Mouse (Mus musculus) embryonic facial prominence, embryonic 13.5 days (tissue): Measurements from ENCODE around the gene Acap2. TPM values are rescaled to one million over a fixed set of nuclear protein-coding genes. Genes with fewer than 3 reads are reported as not detected.

ENCODE experiments used
- ATAC-seq: fragments of 200-750 bp; cut with Nextera tagmentation; 2 replicates; pipeline ENCODE4 v1.8.0; 2017; ENCODE audit warnings: low read depth; ENCODE audit not compliant: insufficient number of reproducible peaks, insufficient read depth, low FRiP score, low TSS enrichment
- H3K27ac ChIP-seq: fragments of 300-500 bp; sonication (generic); 2 replicates; pipeline ENCODE4 v1.5.1; 2015; ENCODE audit warnings: moderate library complexity, mild to moderate bottlenecking, inconsistent platforms
- H3K27me3 ChIP-seq: fragments of 300-500 bp; sonication (generic); 2 replicates; pipeline ENCODE4 v1.6.1; 2015; ENCODE audit warnings: mild to moderate bottlenecking, inconsistent platforms
- H3K36me3 ChIP-seq: fragments of 300-500 bp; sonication (generic); 2 replicates; pipeline ENCODE4 v1.6.1; 2015; ENCODE audit warnings: mild to moderate bottlenecking, inconsistent platforms
- H3K4me1 ChIP-seq: fragments of 300-500 bp; sonication (generic); 2 replicates; pipeline ENCODE4 v1.6.1; 2015; ENCODE audit warnings: inconsistent platforms
- H3K4me2 ChIP-seq: fragments of 300-500 bp; sonication (generic); 2 replicates; pipeline ENCODE4 v1.6.1; 2015; ENCODE audit warnings: moderate library complexity, mild to moderate bottlenecking, inconsistent platforms
- H3K4me3 ChIP-seq: fragments of 300-500 bp; sonication (generic); 2 replicates; pipeline ENCODE4 v1.5.1; 2015; ENCODE audit warnings: mild to moderate bottlenecking, inconsistent platforms
- H3K9ac ChIP-seq: fragments of 300-500 bp; sonication (generic); 2 replicates; pipeline ENCODE4 v1.6.1; 2015; ENCODE audit warnings: mild to moderate bottlenecking, inconsistent platforms
- H3K9me3 ChIP-seq: fragments of 300-500 bp; sonication (generic); 2 replicates; pipeline ENCODE4 v1.6.1; 2016; ENCODE audit warnings: inconsistent platforms
- WGBS: fragments of 180-500 bp; shearing (Covaris S2); methylation state at CpG from one replicate; pipeline ENCODE4 v1.1.7; 2015; ENCODE audit warnings: mixed read lengths; 5-methylcytosine and 5-hydroxymethylcytosine counted together
- polyA plus RNA-seq: library from polyadenylated mRNA; unstranded; fragments of >200 nt; fragmentation: Nextera tagmentation; extraction: Ambion mirVana; gene quantifications from 2 replicates; pipeline ENCODE4 v1.2.1, GENCODE M21; 2015

Gene Acap2
- polyA plus RNA-seq, 1 experiment from 2014 or later: 22.6 TPM

GRCm38 (mm10) chr16:31043136-31043535 is 157.9 kb downstream of the Acap2 start:
- Histone ChIP-seq H3K9ac (no peak overlapping the region), H3K4me3 (no peak overlapping the region), H3K4me1 (peaks cover 28% of the 10 kb centered on the region), H3K27ac (no peak overlapping the region), H3K36me3 (no peaks in the 10 kb centered on the region), H3K27me3 (no peaks in the 10 kb centered on the region), H3K9me3 (no peaks in the 10 kb centered on the region), H3K4me2 (no peak overlapping the region)
- no peak for ATAC-seq
- WGBS: 90% methylated on average over 5 of the region's 5 CpGs

Other genes starting within 250 kb of the Acap2 start
- 22.4 and 22.5 TPM in 2 replicates for gene Xxylt1, start 119.8 kb downstream of the Acap2 start, polyA plus RNA-seq
- 77.5 and 90.8 TPM in 2 replicates for gene Ppp1r2, start 74.0 kb upstream of the Acap2 start, polyA plus RNA-seq
- 66.5 and 81.1 TPM in 2 replicates for gene Apod, start 113.6 kb upstream of the Acap2 start, polyA plus RNA-seq
- gene Bdh1, start 221.0 kb upstream of the Acap2 start, polyA plus RNA-seq: 23.7 and 31.9 TPM in 2 replicates